Mouse (Mus musculus) neural tube, embryonic 13.5 days (tissue): ENCODE measurements at regions not wholly inside any gene's neighbourhood (a gene's known extent, or its start where the extent isn't known, plus 50 kb on each side); places are given as distances from the start of the nearest gene placed in this dataset.

Experiments used
- ATAC-seq: fragments of 200-750 bp; cut with Nextera tagmentation; 2 replicates; pipeline ENCODE4 v1.8.0; 2017; ENCODE audit warnings: low read depth, mild to moderate bottlenecking, moderate TSS enrichment, moderate library complexity
- H3K27ac ChIP-seq: fragments of 300-500 bp; sonication (generic); replicated peaks from 2 replicates; pipeline ENCODE4 v1.5.1; 2015; ENCODE audit warnings: moderate library complexity, mild to moderate bottlenecking, inconsistent platforms
- H3K27me3 ChIP-seq: fragments of 300-500 bp; sonication (generic); 2 replicates; pipeline ENCODE4 v1.6.1; 2015; ENCODE audit warnings: mild to moderate bottlenecking, inconsistent platforms
- H3K36me3 ChIP-seq: fragments of 300-500 bp; sonication (generic); 2 replicates; pipeline ENCODE4 v1.6.1; 2015; ENCODE audit warnings: mild to moderate bottlenecking, inconsistent platforms
- H3K4me1 ChIP-seq: fragments of 300-500 bp; sonication (generic); replicated peaks from 2 replicates; pipeline ENCODE4 v1.6.1; 2015; ENCODE audit warnings: inconsistent platforms
- H3K4me2 ChIP-seq: fragments of 300-500 bp; sonication (generic); 2 replicates; pipeline ENCODE4 v1.6.1; 2015; ENCODE audit warnings: inconsistent platforms, mild to moderate bottlenecking, moderate library complexity
- H3K4me3 ChIP-seq: fragments of 300-500 bp; sonication (generic); 2 replicates; pipeline ENCODE4 v1.5.1; 2015; ENCODE audit warnings: mild to moderate bottlenecking, inconsistent platforms
- H3K9ac ChIP-seq: fragments of 300-500 bp; sonication (generic); 2 replicates; pipeline ENCODE4 v1.6.1; 2015; ENCODE audit warnings: moderate library complexity, mild to moderate bottlenecking, inconsistent platforms
- H3K9me3 ChIP-seq: fragments of 300-500 bp; sonication (generic); 2 replicates; pipeline ENCODE4 v1.6.1; 2016; ENCODE audit warnings: inconsistent platforms
- WGBS: fragments of 180-500 bp; shearing (Covaris S2); methylation state at CpG from one replicate; pipeline ENCODE4 v1.1.7; 2015; 5-methylcytosine and 5-hydroxymethylcytosine counted together

- Histone ChIP-seq H3K9ac (no peak overlapping the region), H3K4me1 (peaks cover 14% of the 10 kb centered on the region), H3K27me3 (peaks cover 15% of the 10 kb centered on the region; the same call in 1 of the 2 replicates), H3K27ac (no peak overlapping the region), H3K4me3 (no peak overlapping the region), H3K9me3 (no peaks in the 10 kb centered on the region), H3K4me2 (no peak overlapping the region), H3K36me3 (no peaks in the 10 kb centered on the region)
- ATAC-seq: no peak
- WGBS: 43% methylated on average over 5 of the region's 5 CpGs
These were observed 67.9 kb downstream of the 3100002H09Rik start for GRCm38 (mm10) chr4:124542696-124543095.

GRCm38 (mm10) chr4:124538471-124538870 lies 72.1 kb downstream of the 3100002H09Rik start:
- H3K27ac ChIP-seq: no peak overlapping the region
- no peaks in the 10 kb centered on the region for H3K36me3 ChIP-seq
- H3K9ac ChIP-seq: no peak overlapping the region
- 85% methylated on average over 5 of the region's 5 CpGs for WGBS
- H3K4me3 ChIP-seq: no peak overlapping the region
- H3K4me2 ChIP-seq: no peak overlapping the region
- ATAC-seq: no peak
- H3K4me1 ChIP-seq: peaks cover 17% of the 10 kb centered on the region
- peaks cover 35% of the 10 kb centered on the region for H3K27me3 ChIP-seq
- H3K9me3 ChIP-seq: no peaks in the 10 kb centered on the region

GRCm38 (mm10) chr4:124537681-124538080 lies 72.9 kb downstream of the 3100002H09Rik start:
- peaks cover 35% of the 10 kb centered on the region for H3K27me3 ChIP-seq
- no peak overlapping the region for H3K27ac ChIP-seq
- ATAC-seq: no peak
- no peak overlapping the region for H3K9ac ChIP-seq
- no peak overlapping the region for H3K4me2 ChIP-seq
- H3K4me1 ChIP-seq: peaks cover 16% of the 10 kb centered on the region
- H3K4me3 ChIP-seq: no peak overlapping the region
- WGBS: 57% methylated on average over 5 of the region's 5 CpGs
- no peaks in the 10 kb centered on the region for H3K36me3 ChIP-seq
- H3K9me3 ChIP-seq: no peaks in the 10 kb centered on the region

GRCm38 (mm10) chr4:124533614-124534013 lies 77.0 kb downstream of the 3100002H09Rik start:
- no peak overlapping the region for H3K27ac ChIP-seq
- ATAC-seq: no peak
- WGBS: 59% methylated on average over 6 of the region's 6 CpGs

GRCm38 (mm10) chr4:124530596-124530995 lies 80.0 kb downstream of the 3100002H09Rik start:
- Histone ChIP-seq H3K27me3 (peaks cover 48% of the 10 kb centered on the region), H3K4me2 (no peak overlapping the region), H3K9me3 (no peaks in the 10 kb centered on the region), H3K4me3 (no peak overlapping the region), H3K36me3 (no peaks in the 10 kb centered on the region), H3K27ac (no peak overlapping the region), H3K9ac (no peak overlapping the region), H3K4me1 (peaks cover 24% of the 10 kb centered on the region)
- 53% methylated on average over 9 of the region's 9 CpGs for WGBS
- ATAC-seq: 0 out of 2 replicates have a peak, but pooled peaks have one; percentile 40

More at GRCm38 (mm10) chr4:124533614-124534013, 77.0 kb downstream of the 3100002H09Rik start:
- H3K27me3 ChIP-seq: peaks cover 27% of the 10 kb centered on the region
- H3K4me3 ChIP-seq: no peak overlapping the region
- peaks cover 24% of the 10 kb centered on the region for H3K4me1 ChIP-seq
- H3K9ac ChIP-seq: no peak overlapping the region
- no peak overlapping the region for H3K4me2 ChIP-seq
- H3K9me3 ChIP-seq: no peaks in the 10 kb centered on the region
- no peaks in the 10 kb centered on the region for H3K36me3 ChIP-seq

- Histone ChIP-seq H3K4me2 (no peak overlapping the region), H3K36me3 (no peaks in the 10 kb centered on the region), H3K9ac (no peak overlapping the region), H3K27ac (no peak overlapping the region), H3K9me3 (no peaks in the 10 kb centered on the region), H3K27me3 (peaks cover 64% of the 10 kb centered on the region), H3K4me3 (no peak overlapping the region), H3K4me1 (peaks cover 24% of the 10 kb centered on the region)
- 28% methylated on average over 10 of the region's 10 CpGs for WGBS
- no peak for ATAC-seq
These were observed 83.8 kb downstream of the 3100002H09Rik start for GRCm38 (mm10) chr4:124526822-124527221.

- Histone ChIP-seq H3K36me3 (no peaks in the 10 kb centered on the region), H3K4me2 (no peak overlapping the region), H3K9ac (no peak overlapping the region), H3K27ac (no peak overlapping the region), H3K4me1 (peaks cover 25% of the 10 kb centered on the region), H3K4me3 (no peak overlapping the region), H3K9me3 (no peaks in the 10 kb centered on the region), H3K27me3 (peaks cover 69% of the 10 kb centered on the region)
- WGBS: 25% methylated on average over 9 of the region's 9 CpGs
- no peak for ATAC-seq
These were observed 84.2 kb downstream of the 3100002H09Rik start for GRCm38 (mm10) chr4:124526362-124526761.

GRCm38 (mm10) chr4:124520309-124520708 lies 90.3 kb downstream of the 3100002H09Rik start:
- no peak overlapping the region; the same call in 1 of the 2 replicates for H3K9ac ChIP-seq
- peaks cover 17% of the 10 kb centered on the region for H3K4me1 ChIP-seq
- peaks cover 70% of the 10 kb centered on the region for H3K27me3 ChIP-seq
- H3K27ac ChIP-seq: 0 out of 2 replicates have a peak overlapping the region, but pooled peaks have one; percentile 6
- no peaks in the 10 kb centered on the region for H3K36me3 ChIP-seq
- WGBS: 39% methylated on average over 9 of the region's 9 CpGs
- no peaks in the 10 kb centered on the region for H3K9me3 ChIP-seq
- 0 out of 2 replicates have a peak, but pooled peaks have one; percentile 32 for ATAC-seq
- H3K4me2 ChIP-seq: no peak overlapping the region
- H3K4me3 ChIP-seq: no peak overlapping the region

GRCm38 (mm10) chr4:124511761-124512160 lies 98.8 kb downstream of the 3100002H09Rik start:
- no peak for ATAC-seq
- no peaks in the 10 kb centered on the region for H3K36me3 ChIP-seq
- WGBS: 80% methylated on average over 16 of the region's 16 CpGs
- no peak overlapping the region for H3K4me3 ChIP-seq
- H3K27me3 ChIP-seq: peaks cover 87% of the 10 kb centered on the region
- H3K4me1 ChIP-seq: peaks cover 10% of the 10 kb centered on the region
- H3K4me2 ChIP-seq: no peak overlapping the region
- H3K9ac ChIP-seq: no peak overlapping the region
- no peak overlapping the region for H3K27ac ChIP-seq
- no peaks in the 10 kb centered on the region for H3K9me3 ChIP-seq

GRCm38 (mm10) chr4:124510816-124511215 lies 99.8 kb downstream of the 3100002H09Rik start:
- Histone ChIP-seq H3K4me1 (peaks cover 20% of the 10 kb centered on the region), H3K4me3 (no peak overlapping the region), H3K36me3 (no peaks in the 10 kb centered on the region), H3K27me3 (peaks cover 79% of the 10 kb centered on the region), H3K9ac (no peak overlapping the region), H3K27ac (no peak overlapping the region), H3K9me3 (no peaks in the 10 kb centered on the region), H3K4me2 (no peak overlapping the region)
- 78% methylated on average over 3 of the region's 3 CpGs for WGBS
- no peak for ATAC-seq

GRCm38 (mm10) chr4:124509695-124510094 lies 100.9 kb downstream of the 3100002H09Rik start:
- no peak for ATAC-seq
- 58% methylated on average over 5 of the region's 5 CpGs for WGBS
- no peak overlapping the region for H3K9ac ChIP-seq
- H3K36me3 ChIP-seq: no peaks in the 10 kb centered on the region
- no peak overlapping the region for H3K27ac ChIP-seq
- no peaks in the 10 kb centered on the region for H3K9me3 ChIP-seq
- peaks cover 76% of the 10 kb centered on the region for H3K27me3 ChIP-seq
- H3K4me3 ChIP-seq: no peak overlapping the region
- peaks cover 23% of the 10 kb centered on the region for H3K4me1 ChIP-seq
- no peak overlapping the region for H3K4me2 ChIP-seq

GRCm38 (mm10) chr4:124506083-124506647 lies 104.4 kb downstream of the 3100002H09Rik start:
- no peak overlapping the region for H3K4me3 ChIP-seq
- peaks cover 50% of the 10 kb centered on the region for H3K27me3 ChIP-seq
- H3K4me2 ChIP-seq: no peak overlapping the region
- no peaks in the 10 kb centered on the region for H3K36me3 ChIP-seq
- H3K9ac ChIP-seq: no peak overlapping the region
- no peaks in the 10 kb centered on the region for H3K9me3 ChIP-seq
- peaks cover 23% of the 10 kb centered on the region for H3K4me1 ChIP-seq
- WGBS: 18% methylated on average over 10 of the region's 10 CpGs
- no peak overlapping the region for H3K27ac ChIP-seq
- ATAC-seq: peak; percentile 84

GRCm38 (mm10) chr4:124501785-124502184 lies 108.8 kb downstream of the 3100002H09Rik start:
- peaks cover 13% of the 10 kb centered on the region for H3K4me1 ChIP-seq
- ATAC-seq: no peak
- 74% methylated on average over 5 of the region's 5 CpGs for WGBS
- no peak overlapping the region for H3K4me2 ChIP-seq
- peaks cover 50% of the 10 kb centered on the region for H3K27me3 ChIP-seq
- H3K4me3 ChIP-seq: no peak overlapping the region
- no peak overlapping the region for H3K27ac ChIP-seq
- no peaks in the 10 kb centered on the region for H3K9me3 ChIP-seq
- no peak overlapping the region for H3K9ac ChIP-seq
- H3K36me3 ChIP-seq: no peaks in the 10 kb centered on the region
